Mouse (Mus musculus): ENCODE data around the gene 4921507P07Rik. TPM values are rescaled to one million over a fixed set of nuclear protein-coding genes. Genes with fewer than 3 reads are reported as not detected.

The 4921507P07Rik gene
- polyA plus RNA-seq, 1 experiment from 2014 or later, result 0.52 TPM

DNA sequence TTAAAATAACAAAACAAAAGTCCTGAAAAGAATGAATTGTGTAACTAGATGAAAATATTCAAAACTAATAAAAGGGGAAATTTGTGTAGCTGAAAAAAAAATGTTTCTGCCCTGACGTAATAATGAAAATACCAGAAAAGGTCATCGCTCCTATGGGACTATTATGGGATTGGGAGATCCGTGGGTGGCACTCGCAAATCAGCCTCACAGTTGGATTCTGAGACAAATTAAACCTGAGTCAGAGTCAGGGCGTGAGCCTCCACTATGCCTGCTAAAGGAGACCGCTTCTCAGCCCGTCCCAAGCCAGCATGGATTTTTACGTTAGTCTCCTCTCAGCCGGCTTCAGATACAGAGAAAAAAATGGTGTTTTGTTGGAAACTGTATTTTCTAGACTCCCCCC, 69.0 kb downstream of the 4921507P07Rik start:
- Histone ChIP-seq H3K9ac (no peak overlapping the region), H3K4me2 (no peak overlapping the region), H3K4me3 (no peak overlapping the region), H3K27me3 (no peaks in the 10 kb centered on the region), H3K9me3 (no peaks in the 10 kb centered on the region), H3K4me1 (peaks cover 18% of the 10 kb centered on the region; the same call in 1 of the 2 replicates), H3K27ac (no peak overlapping the region), H3K36me3 (no peaks in the 10 kb centered on the region)
- WGBS, result 53% methylated on average over 9 of the region's 9 CpGs
- no peak for ATAC-seq (ENCODE audit: insufficient number of reproducible peaks, low FRiP score, low TSS enrichment, low read depth)

GRCm38 (mm10) chr6:50526597-50527024, 69.8 kb downstream of the 4921507P07Rik start:
- Histone ChIP-seq H3K9ac (no peak overlapping the region), H3K9me3 (no peaks in the 10 kb centered on the region), H3K27me3 (no peaks in the 10 kb centered on the region), H3K4me2 (no peak overlapping the region), H3K4me1 (peaks cover 18% of the 10 kb centered on the region; the same call in 1 of the 2 replicates), H3K36me3 (no peaks in the 10 kb centered on the region), H3K27ac (no peak overlapping the region), H3K4me3 (no peak overlapping the region)
- ATAC-seq (ENCODE audit: insufficient number of reproducible peaks, low FRiP score, low TSS enrichment, low read depth), result no peak
- 25% methylated on average over 7 of the region's 7 CpGs for WGBS

DNA sequence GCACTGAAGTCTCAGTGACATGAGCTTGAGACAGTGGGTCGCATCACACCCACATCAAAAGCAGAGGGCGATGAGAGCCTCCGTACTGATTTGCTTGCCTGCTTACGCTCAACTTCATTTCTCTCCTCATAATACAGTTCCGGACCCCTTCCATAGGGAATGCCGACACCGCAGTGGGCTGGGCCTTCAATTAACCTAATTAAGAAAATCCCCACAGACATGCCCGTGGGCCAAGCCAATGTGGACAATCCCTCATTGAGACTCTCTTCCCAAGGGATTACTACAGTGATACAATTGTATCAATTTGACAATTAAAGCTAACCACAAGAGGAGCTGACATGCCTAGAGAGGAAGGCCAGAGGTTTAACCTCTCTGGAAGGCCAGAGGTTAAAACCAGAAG, 70.6 kb downstream of the 4921507P07Rik start:
- ATAC-seq (ENCODE audit: insufficient number of reproducible peaks, low FRiP score, low TSS enrichment, low read depth), result no peak
- Histone ChIP-seq H3K9me3 (no peaks in the 10 kb centered on the region), H3K36me3 (no peaks in the 10 kb centered on the region), H3K4me3 (no peak overlapping the region), H3K27ac (no peak overlapping the region), H3K4me1 (peaks cover 15% of the 10 kb centered on the region; the same call in 1 of the 2 replicates), H3K9ac (no peak overlapping the region), H3K27me3 (no peaks in the 10 kb centered on the region), H3K4me2 (no peak overlapping the region)
- 82% methylated on average over 8 of the region's 8 CpGs for WGBS

DNA sequence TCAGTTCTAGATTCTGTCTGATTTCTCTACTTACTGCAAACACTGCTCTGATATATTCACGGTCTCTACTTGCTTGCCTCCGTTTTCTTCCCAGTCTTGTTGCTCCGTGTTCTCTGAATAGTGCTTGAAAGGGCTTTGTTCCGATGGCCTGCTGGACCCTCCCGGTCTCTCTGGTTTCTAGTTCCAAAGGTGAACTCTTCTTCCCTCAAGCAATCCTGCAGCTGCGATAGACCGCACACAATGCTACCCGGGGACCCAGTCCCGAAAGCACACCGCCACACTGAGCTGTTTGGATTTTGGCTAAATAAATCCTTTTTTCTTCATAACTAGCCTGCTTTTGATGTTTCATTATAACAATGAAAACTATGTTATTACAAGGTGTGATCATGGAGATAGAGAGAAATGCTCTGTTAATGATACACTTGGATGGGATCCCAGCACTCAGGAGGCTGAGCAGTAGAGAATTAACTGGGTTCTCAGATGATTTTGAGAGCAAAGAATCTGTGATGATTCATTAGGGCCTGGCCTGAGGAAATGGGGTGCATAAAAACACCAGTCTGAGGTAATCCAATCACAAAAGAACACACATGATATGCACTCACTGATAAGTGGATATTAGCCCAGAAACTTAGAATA, 72.1 kb downstream of the 4921507P07Rik start:
- Histone ChIP-seq H3K9ac (no peak overlapping the region), H3K4me3 (no peak overlapping the region), H3K4me1 (peaks cover 8% of the 10 kb centered on the region; the same call in 1 of the 2 replicates), H3K9me3 (no peaks in the 10 kb centered on the region), H3K27me3 (no peaks in the 10 kb centered on the region), H3K36me3 (no peaks in the 10 kb centered on the region), H3K27ac (no peak overlapping the region), H3K4me2 (no peak overlapping the region)
- ATAC-seq (ENCODE audit: insufficient number of reproducible peaks, low FRiP score, low TSS enrichment, low read depth), result no peak
- 89% methylated on average over 10 of the region's 10 CpGs for WGBS

Small RNA genes within 50 kb of the gene (microRNA-seq; reads per million reads assigned to microRNA genes)
- gene Mir6371, result not detected

Other genes starting within 250 kb of the 4921507P07Rik start
- 12.8 and 13.9 TPM in 2 replicates for gene Osbpl3, start 140.4 kb downstream of the 4921507P07Rik start, polyA plus RNA-seq (2015; fragmentation: Nextera tagmentation; extraction: Ambion mirVana)
- gene Cycs, start 30.1 kb downstream of the 4921507P07Rik start, polyA plus RNA-seq (2015; fragmentation: Nextera tagmentation; extraction: Ambion mirVana), result 50.5 and 51.4 TPM in 2 replicates
- not detected in 2 replicates for gene Npvf, start 57.8 kb upstream of the 4921507P07Rik start, polyA plus RNA-seq (2015; fragmentation: Nextera tagmentation; extraction: Ambion mirVana)

All from limb, embryonic 15.5 days (tissue).